Mouse (Mus musculus): ENCODE results near the gene Tsnax.

Gene Tsnax

DNA sequence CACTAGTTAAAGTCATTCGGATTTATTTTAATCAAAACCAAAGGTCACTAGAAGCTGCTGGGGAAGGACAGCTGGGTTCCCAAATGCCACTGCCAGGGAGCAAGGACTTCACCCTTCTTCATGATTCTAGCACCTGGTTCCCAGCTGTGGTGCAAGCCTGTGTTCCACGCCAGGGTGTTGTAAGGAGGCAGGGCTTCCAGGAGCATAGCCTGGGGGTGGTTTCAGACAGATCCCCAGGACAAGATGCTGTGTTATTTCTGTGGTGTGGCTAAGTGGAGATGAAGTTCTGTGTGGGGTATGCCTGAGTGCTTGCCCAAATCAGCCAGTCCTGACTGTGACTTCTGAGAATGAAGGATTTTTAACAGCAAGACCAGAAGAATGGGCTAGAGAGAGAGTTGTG lies 28.7 kb downstream of the Tsnax start:
- DNase-seq (ENCODE audit: extremely low spot score, low read depth, low spot score), result no peak

DNA sequence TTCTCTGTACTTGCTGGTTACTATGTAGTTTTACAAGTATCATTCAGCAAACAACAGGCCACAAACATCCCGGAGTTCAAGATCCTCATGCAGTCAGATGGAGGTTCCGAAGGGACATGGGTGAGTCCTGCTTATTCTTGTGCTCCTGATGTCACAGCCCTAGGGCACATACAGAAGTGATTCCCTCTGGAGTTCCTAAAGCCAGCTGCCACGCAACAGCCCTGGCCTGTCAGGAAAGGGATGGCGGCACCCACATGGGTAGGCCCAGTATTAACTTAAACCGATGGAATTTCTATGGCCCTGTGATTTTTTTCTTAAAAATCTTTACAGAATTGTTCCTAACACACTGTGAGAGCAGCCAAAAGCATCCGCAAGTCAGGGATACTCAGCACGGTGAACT lies 30.6 kb downstream of the Tsnax start:
- DNase-seq (ENCODE audit: extremely low spot score, low read depth, low spot score), result no peak

DNA sequence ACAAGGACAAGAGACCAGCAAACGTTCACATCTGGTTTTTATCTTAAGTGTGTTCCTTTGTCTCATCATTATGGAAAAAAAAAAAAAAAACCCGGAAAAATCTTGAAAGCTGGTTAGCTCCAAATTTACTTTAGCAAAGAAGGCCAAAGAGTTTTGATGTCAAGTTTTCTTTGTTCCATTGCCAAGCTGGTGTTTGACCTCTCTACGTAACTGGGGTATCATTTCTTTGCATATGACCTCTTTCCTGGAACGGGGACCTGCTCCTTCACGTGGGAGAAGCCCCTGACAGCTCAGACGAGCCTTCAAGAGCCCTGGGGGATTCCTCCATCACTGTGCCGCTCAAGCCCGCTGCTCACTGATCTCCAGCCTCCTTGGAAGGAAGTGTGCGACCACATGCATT lies 31.1 kb downstream of the Tsnax start:
- no peak for DNase-seq (ENCODE audit: extremely low spot score, low read depth, low spot score)

DNA sequence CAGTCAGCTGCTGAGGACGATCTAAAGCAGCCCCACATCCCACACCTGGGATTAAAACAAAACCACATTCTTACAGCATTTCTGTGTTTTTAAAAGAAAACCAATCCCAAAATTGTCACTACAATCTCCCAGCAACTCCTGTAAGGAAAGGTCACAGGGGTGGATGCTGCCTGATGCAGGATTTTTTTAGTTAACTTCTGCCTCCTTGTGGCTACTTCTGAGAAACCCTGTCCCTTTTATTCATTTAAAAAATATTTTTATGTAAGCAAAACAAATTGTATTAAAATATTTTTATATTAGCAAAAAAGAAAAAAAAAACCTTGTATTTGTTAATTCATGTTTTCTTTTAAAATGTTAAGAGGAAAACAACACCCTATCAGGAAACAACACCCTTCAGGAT lies 33.0 kb downstream of the Tsnax start:
- no peak for DNase-seq (ENCODE audit: extremely low spot score, low read depth, low spot score)

DNA sequence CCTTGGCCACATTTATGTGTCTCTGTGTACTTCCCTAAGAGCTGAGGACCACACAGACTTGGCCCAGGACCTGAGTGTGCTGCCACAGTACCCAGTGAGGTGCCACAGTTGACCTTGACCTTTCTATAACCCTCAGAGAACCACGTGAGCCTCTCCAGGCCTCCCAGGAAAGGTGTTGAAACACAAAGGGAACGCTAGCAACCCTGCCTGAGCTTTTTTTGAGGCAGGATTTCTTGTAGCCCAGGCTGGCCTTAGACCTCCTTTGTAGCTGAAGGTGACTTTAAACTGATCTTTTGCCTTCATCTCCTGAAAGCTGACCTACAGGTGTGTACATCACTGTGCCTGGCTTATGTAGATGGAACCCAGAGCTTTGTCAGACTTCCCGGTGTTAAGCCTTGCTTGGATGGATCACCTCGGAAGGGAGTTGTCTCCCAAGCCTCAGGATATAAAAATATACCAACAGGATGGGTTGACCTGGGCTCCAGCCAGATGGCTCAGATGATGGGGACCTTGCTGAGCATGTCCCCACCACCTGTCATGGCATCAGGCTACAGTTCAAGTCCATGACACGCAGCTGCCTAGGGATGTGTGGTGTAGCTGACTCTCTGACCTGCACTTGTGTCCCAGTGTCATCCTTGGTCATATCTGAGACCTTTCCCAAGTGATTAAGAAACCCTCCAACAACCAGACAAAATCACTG lies 36.4 kb downstream of the Tsnax start:
- DNase-seq (ENCODE audit: extremely low spot score, low read depth, low spot score), result no peak

DNA sequence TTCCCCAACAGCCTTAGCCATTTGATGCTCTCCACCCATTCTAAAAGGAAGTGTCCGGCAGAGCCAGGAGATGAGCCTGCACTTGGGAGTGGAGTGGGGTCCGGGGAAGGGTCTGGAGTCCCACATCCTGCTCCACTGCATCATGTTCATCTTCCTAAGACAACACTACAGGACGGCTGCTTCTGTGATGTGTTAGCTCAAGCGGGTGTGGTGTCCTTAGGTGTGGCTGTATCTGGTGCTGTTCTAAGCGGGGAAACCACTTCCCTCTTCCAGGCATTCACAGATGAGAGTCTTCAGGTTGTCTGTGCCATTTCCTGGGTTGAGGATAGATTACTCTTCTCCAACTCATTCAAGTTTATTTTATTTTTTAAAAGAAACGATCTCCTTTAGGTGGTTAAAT lies 37.0 kb downstream of the Tsnax start:
- no peak for DNase-seq (ENCODE audit: extremely low spot score, low read depth, low spot score)

DNA sequence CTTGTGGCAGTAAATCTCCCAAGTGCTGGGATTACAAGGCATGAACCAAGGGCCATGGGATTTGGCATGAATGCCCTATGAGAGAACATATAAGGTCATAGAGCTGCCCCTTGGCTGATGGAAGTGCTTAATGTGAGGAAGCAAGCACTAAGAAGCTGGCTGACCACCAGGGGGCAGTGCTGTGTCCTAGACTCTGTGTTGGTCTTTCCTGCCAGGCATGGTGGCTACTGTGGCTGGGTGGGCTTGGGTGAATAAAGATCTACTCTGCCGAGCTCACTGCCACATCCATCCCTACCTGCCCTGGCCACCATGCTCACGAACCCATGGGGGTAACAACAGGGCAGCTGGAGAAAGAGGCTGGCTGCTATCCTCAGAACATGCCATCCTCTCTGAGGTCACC lies 39.2 kb downstream of the Tsnax start:
- no peak for DNase-seq (ENCODE audit: extremely low spot score, low read depth, low spot score)

DNA sequence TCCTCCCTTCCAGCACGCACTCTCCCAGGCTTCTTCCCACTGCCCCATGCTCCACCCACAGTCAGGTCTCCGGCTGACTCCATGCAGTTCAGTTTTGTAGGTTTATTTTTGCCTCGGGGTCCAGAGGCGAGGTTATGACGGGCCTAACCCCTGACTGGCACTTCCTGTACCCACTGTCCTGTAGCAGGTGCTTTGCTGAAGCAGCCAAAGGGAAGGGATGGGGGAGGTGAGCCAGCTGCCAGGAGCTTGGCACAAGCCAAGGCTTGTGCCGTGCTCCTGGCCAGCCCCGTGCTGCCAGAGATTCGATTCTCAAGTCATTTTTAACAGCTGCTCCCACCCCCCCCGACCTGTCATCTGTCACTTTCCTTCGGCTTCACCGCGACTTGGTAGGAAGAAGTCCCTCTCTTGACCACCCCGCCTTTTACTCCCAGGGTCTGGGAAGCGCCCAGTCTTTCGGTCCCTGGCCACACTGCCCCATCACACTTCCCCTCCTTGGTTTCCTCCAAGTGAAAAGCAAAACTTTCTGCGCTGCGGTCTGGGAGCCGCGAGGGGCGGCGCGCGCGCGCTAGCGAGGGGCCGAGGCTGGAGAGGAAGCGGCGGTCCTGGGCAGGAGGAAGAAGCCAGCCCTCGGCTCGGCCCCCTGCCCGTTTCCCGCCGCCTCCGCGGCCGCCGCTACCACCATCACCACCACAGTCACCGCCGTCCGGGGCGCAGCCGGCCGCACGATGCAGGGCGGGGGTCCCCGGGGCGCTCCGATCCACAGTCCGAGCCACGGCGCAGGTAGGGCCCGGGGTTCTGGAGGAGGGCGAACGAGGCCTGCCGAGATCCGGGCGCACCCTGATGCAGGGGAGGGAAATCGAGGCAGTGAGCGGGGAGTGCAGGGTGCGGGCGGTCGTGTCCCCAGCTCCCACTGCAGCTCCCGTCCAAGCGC lies 41.0 kb downstream of the Tsnax start, which contains the start of gene Disc1:
Gene Disc1 (plus strand): TSS at position 691 of the 931 bp plus-strand sequence.
- DNase-seq (ENCODE audit: extremely low spot score, low read depth, low spot score), result no peak

DNA sequence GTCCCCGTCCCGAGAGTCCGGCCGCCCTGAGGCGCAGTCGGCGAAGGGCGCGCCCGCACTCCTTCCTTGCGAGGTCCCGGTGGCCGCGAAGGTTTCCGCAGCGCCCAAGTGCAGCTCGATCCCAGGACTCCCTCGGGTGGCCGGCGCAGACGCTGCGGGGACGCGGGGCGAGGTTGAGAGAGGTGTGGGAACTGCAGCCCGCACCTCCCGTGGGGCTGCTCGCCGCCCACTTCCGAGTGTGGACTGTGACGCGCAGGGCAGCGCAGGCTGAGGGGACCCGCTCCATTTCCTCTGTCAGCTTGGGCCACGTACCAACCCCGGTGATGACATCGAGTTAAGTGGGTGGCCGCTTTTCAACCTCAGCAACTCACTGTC lies 41.6 kb downstream of the Tsnax start:
- DNase-seq (ENCODE audit: extremely low spot score, low read depth, low spot score), result no peak

DNA sequence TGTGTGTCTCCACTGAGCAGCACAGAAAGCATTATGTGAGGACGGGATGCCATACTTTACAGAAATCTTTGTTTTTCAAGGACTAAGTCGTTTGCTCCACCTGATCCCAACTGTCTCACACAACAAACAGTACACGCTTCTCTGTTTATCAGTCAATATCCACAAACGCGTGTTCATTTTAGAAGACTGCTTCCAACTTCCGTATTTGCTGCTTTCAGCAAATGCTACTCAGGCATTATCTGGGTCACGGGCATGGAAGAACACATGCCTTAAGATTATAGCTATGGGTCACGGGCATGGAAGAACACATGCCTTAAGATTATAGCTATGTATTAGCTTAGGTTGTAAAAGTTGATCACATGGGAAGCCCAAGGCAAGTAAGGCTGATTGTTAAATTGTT lies 48.1 kb downstream of the Tsnax start:
- DNase-seq (ENCODE audit: extremely low spot score, low read depth, low spot score), result no peak

DNA sequence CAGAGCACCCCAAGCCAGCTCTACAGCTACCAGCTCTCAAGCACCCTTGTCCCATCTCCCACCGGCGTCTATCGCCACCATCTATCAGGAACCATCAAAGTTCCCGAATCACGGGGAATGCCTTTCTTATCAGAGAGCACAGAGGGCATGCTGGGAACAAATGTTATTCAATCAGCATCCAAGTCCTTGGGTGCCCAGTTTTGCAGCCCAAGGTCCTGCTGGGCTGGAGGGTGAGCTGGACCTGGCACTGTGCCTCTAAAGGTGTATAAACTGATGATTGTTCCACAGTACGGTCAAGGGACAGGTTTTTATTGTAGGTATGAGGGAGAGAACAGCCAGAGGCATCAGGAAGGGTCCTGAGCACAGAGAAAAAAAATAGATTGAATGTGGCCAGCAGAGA lies 52.8 kb downstream of the Tsnax start:
- no peak for DNase-seq (ENCODE audit: extremely low spot score, low read depth, low spot score)

DNA sequence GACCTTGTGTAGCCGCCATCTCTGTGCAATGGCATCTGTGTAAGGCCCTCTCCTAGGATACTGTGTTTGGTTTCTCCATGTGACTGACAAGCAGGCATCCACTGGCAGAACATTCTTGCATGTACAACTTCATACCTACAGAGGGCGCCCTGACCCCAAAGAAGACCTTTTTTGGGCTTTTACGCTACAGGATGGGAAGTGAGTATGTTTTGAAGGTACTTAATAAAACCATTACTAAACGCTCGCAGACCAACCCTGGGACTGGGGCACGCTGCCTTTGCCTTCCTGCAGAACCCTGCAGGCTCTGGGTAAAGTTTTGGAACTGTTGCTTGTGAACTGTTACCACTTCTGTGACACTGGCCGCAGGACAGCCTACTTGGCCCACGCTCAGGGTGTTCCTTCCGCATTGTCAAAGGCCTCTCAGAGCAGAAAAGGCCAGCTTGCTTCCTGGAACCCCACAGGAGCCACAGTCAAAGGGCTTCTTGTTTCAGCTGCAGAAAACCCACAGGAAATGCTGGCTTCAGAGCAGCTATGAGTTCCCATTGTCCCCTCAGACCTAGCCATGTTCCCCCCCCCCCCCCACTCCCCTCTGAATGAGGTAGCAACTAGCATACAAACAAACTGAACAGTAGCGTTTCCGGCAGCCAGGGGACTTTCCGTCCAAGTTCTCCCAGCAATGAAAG lies 54.3 kb downstream of the Tsnax start:
- no peak for DNase-seq (ENCODE audit: extremely low spot score, low read depth, low spot score)

DNA sequence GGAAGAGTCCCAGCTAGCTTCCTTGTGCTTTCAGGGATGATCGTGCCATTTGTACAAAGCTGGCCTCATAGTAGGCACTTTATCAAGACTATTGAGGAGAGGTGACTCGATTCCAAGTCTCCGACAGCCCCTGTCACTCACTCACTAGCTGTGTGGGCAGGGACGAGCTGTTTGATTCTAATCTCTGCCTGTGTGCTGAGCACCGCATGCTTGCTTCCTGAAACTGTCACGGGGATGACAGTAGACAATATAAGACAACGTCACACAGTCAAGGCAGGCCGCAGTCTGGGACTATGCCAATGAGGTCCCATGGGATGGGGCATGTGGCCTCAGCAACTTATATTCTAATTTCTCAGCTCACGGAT lies 54.8 kb downstream of the Tsnax start:
- DNase-seq (ENCODE audit: extremely low spot score, low read depth, low spot score), result no peak

DNA sequence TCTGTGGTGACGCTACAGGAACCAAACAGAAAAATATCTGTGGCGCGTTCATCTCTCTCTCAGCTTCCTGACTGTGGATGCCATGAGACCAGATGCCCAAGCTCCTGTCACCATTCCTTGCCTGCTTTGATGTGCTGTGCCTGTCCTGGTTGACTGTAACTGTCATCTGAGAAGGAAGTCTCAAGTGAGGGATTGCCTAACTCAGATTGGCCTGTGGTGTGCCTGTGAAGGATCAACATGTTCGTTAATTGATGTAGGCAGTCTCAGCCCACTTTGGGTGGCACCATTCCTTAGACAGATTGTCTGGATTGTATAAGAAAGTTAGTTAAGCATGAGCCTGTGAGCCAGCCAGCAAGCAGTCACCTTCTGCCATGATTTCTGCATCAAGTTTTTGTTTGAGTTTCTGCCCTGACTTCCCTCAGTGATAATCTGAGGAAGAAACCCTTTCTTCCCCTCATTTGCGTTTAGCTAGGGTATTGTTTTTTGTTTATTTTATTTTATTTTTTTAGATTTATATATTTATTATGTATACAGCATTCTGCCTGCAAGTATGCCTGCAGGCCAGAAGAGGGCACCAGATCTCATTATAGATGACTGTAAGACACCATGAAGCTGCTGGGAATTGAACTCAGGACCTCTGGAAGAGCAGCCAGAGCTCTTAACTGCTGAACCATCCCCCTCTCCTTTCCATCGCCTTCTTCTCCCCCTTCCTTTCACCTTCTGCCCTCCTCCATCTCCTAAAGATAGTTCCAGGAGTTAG lies 55.5 kb downstream of the Tsnax start:
- no peak for DNase-seq (ENCODE audit: extremely low spot score, low read depth, low spot score)

DNA sequence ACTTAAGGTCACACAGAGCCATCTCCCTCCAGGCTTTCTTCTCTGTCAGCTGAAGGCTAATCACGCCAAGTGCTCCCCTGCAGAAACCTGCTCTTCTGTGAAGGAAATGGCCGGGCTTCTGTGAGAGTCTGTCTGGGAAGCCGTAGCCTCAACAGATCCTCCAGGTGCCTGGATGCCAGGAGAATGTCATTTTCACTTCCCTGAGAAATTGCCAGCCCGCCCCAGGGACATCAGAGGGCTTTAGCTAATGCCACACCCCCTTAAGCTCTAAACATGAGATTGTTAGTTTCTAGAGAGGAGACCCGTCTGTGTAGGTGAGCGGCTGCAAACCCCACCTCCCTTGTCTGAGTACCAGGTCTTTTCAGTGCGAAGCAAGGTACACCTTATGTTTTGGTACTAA lies 56.5 kb downstream of the Tsnax start:
- no peak for DNase-seq (ENCODE audit: extremely low spot score, low read depth, low spot score)

DNA sequence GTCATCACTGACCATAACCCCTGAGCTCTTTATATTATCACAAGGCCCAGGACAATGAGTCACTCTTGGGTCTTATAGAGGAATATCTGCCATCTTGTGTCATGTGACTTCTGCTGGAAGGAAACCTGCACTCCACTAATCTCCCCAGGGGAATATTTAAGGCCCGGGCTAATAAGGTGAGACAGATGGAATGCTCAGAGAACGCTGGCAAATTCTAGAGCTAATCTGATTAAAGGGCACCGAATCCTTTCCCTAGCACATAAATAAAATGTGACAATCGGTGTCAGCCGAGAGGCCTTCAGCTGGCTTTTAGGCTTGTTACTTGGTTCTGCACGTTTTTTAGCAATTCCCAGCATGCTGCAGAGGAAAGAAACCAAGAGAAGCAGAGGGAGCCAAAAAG lies 56.9 kb downstream of the Tsnax start:
- DNase-seq (ENCODE audit: extremely low spot score, low read depth, low spot score), result no peak

DNA sequence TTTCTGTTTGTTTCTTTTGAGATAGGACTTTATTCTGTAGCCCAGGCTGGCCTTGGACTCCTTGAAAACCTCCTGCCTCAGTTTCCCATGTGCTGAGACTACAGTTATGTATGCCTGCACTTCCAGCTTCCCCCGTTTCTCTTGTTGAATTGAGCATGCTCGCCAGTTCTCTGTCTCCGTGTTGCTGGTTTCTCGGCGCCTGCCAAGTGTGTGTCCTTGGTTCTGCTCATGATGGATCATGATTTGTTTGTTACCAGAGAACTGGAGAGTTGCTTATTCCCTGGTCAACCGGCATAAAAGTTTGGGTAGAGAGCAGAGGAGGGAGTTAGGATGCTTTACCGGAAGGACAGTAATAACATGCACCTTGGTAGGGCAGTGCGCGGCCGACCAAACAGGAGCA lies 61.3 kb downstream of the Tsnax start:
- DNase-seq (ENCODE audit: extremely low spot score, low read depth, low spot score), result no peak

DNA sequence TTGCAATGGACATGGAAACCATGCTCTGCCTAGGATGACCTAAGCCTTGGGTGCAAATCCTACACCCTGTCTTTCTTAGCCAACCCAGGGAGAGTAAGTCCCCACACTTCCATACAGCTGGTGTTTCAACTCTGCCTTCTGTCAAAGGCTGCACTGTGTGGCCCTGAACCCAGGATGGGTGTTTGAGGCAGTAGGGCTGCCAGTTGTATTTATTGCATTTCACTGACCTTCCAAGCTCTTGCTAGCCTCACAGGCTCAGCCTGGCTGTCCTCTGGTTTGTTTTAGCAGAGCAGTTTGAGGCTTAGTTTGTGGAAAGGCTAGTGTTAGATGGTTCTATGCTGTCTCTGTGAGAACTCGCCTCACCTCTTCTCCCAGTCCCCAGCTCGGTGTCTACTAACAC lies 61.8 kb downstream of the Tsnax start:
- DNase-seq (ENCODE audit: extremely low spot score, low read depth, low spot score), result no peak

DNA sequence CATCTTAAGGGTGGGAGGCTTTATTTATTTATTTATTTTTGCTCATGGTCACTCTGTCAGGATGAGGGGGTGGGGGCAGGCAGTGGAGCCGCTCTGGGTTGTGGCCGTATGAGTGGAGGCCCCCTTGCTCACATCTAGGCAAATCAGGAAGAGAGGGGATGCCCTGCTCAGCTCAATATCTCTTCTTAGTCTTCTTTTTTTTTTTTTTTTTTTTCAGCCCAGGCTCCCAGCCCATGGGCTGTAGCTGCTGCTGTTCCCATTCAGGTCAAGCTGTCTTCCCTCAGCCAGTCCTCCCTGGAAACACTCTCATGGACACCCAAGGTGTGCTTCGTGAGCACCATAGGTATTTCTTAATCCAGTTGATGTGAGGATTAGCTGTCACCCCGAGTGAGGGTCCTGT lies 62.6 kb downstream of the Tsnax start:
- DNase-seq (ENCODE audit: extremely low spot score, low read depth, low spot score), result no peak

DNA sequence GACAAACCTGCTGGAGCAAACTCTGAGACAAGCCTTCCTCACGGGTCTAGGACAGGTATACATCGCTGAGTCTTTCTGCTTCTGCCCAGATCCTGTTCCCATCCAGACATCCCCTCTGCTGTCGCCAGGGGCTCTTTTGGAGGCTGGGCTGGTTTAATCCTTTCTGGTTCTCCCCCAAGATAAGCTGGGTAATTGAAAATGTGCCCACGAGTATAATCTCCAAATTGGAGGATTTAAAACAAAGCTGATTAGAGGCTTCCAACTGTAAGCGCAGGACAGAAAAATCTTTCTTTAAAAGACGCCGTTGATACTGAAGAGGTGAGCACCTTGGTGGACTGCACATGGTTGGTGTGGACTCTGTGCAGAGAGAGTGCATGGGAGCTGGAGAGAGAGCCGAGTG lies 64.5 kb downstream of the Tsnax start:
- no peak for DNase-seq (ENCODE audit: extremely low spot score, low read depth, low spot score)

DNA sequence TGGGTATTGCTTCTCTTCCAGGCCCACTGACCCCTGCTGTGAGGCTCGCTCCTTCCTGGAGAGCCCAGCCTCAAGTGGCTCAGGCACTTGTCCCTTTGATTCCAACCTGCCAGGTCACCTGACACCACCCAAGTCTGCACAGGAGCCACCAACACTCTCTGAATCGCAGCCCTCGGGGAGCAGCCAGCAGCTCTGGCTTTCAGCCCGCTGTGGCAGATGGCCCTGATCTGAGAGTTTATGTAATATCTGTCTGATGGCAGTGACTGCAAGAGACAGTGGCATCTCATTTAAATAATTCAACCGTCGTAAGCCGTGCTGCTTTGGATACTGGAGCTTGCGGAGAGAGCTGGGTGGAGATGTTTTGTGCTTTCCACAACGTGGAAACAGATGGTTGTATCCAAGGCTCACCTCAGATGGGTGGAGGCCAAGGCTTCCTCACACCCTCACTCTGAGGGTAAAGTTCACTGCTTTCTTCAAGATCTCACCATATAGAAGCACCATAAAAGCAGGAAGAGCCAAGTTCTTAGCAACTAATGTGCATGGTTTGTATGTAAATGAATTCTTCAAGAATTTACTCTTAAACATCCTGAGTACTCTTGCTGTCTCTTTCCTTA lies 66.1 kb downstream of the Tsnax start:
- DNase-seq (ENCODE audit: extremely low spot score, low read depth, low spot score), result no peak

All from hindlimb bud, embryonic 11.5 days (tissue).